ENCODE assay signal across 25 mouse cellular contexts in genomic region chr19:56374011-56374410, GRCm38 (mm10). TPM values are rescaled to one million over a fixed set of nuclear protein-coding genes. Genes with fewer than 3 reads are reported as not detected.
DNase-seq lines count a peak whose midpoint lies in the region; ATAC-seq lines count a peak whose summit lies in the region.
"Had no signal": no experiment of that assay in that cellular context is flagged by ENCODE, and none has a peak within 500 bp of the region (broad histone marks: within the 10 kb centered on the region; RNA-seq: fewer than 3 reads in every experiment).

No protein-coding gene starts in this region.

- no peak overlapping the region for H3K27ac ChIP-seq in midbrain, embryonic 14.5 days (replicated peaks; ENCODE audit: low read depth, low read length)
- H3K27ac ChIP-seq: forebrain, embryonic 12.5 days; heart, embryonic 10.5 days; hindbrain, embryonic 15.5 days; limb, embryonic 15.5 days; liver, embryonic 14.5 days; lung, embryonic 15.5 days; midbrain, embryonic 15.5 days had no signal

- peak; percentile 56 for DNase-seq in heart, adult 11 months
- DNase-seq in heart, postnatal 25 days (ENCODE audit: low spot score), result no peak
- DNase-seq in 3134 (ENCODE audit: extremely low read depth, insufficient read length, low spot score) (peak; percentile 86), NIH3T3 (ENCODE audit: low read depth) (peak; percentile 23)
- DNase-seq in mesoderm, embryonic 11.5 days (ENCODE audit: low read depth, low spot score), result peak; percentile 27
- DNase-seq in thymus, postnatal 0 days (ENCODE audit: low spot score), result no peak
- no peak for DNase-seq in midbrain, embryonic 14.5 days
- no peak for DNase-seq in frontal cortex, postnatal 25 days (ENCODE audit: low spot score in 2 of 2)
- DNase-seq: adrenal gland, postnatal 36 days; cerebellum, adult 11 months; cerebellum, adult 9-11 months; kidney, adult 8-10 months; layer of hippocampus, postnatal 36 days; lung, postnatal 36 days; thymus, postnatal 14 days had no signal

- intact Hi-C loops in heart, postnatal 25 days (cut with DNase I), result no loop called here

- no peak for ATAC-seq in midbrain, embryonic 14.5 days (ENCODE audit: low FRiP score, low TSS enrichment)
- ATAC-seq: midbrain, embryonic 15.5 days had no signal

- H3K9ac ChIP-seq in midbrain, embryonic 14.5 days (replicated peaks; ENCODE audit: low read length), result no peak overlapping the region
- H3K9ac ChIP-seq: forebrain, embryonic 12.5 days; hindbrain, embryonic 15.5 days; limb, embryonic 15.5 days; liver, embryonic 14.5 days; lung, embryonic 15.5 days; midbrain, embryonic 15.5 days had no signal

- H3K4me1 ChIP-seq in midbrain, embryonic 14.5 days (ENCODE audit: control insufficient read depth, insufficient read depth, low read length), result no peaks in the 10 kb centered on the region
- H3K4me1 ChIP-seq: forebrain, embryonic 12.5 days; hindbrain, embryonic 15.5 days; lung, embryonic 15.5 days had no signal

- H3K9me3 ChIP-seq in midbrain, embryonic 14.5 days (ENCODE audit: control insufficient read depth, low read length), result no peaks in the 10 kb centered on the region
- H3K9me3 ChIP-seq: forebrain, embryonic 12.5 days; heart, embryonic 10.5 days; hindbrain, embryonic 15.5 days; limb, embryonic 15.5 days; lung, embryonic 15.5 days; megakaryocyte, embryonic 14.5 days; midbrain, embryonic 15.5 days had no signal

- no peaks in the 10 kb centered on the region for H3K36me3 ChIP-seq in midbrain, embryonic 14.5 days (ENCODE audit: control insufficient read depth, insufficient read depth, low read length)
- H3K36me3 ChIP-seq: forebrain, embryonic 12.5 days; hindbrain, embryonic 15.5 days; limb, embryonic 15.5 days; lung, embryonic 15.5 days; midbrain, embryonic 15.5 days had no signal

- no peak overlapping the region for H3K4me2 ChIP-seq in midbrain, embryonic 14.5 days (ENCODE audit: low read length)
- H3K4me2 ChIP-seq: forebrain, embryonic 12.5 days; hindbrain, embryonic 15.5 days; limb, embryonic 15.5 days; lung, embryonic 15.5 days; midbrain, embryonic 15.5 days had no signal

- no peak overlapping the region for H3K4me3 ChIP-seq in midbrain, embryonic 14.5 days (replicated peaks; ENCODE audit: low read depth, low read length)
- H3K4me3 ChIP-seq: erythroblast, embryonic 14.5 days; forebrain, embryonic 12.5 days; heart, embryonic 10.5 days; hindbrain, embryonic 15.5 days; limb, embryonic 15.5 days; lung, embryonic 15.5 days; megakaryocyte, embryonic 14.5 days; midbrain, embryonic 15.5 days had no signal

- H3K27me3 ChIP-seq in midbrain, embryonic 14.5 days (ENCODE audit: control insufficient read depth, insufficient read depth, low read length), result no peaks in the 10 kb centered on the region
- H3K27me3 ChIP-seq: CH12.LX; forebrain, embryonic 12.5 days; hindbrain, embryonic 15.5 days; limb, embryonic 15.5 days; lung, embryonic 15.5 days; midbrain, embryonic 15.5 days had no signal

- WGBS in midbrain, embryonic 14.5 days, result 70% methylated on average over 10 of the region's 10 CpGs

RNA-seq across cellular contexts. Expression of gene Nrap, which starts 15.8 kb away (rescaled TPM):
- total RNA-seq in heart, postnatal 25 days (2021), result 100 to 1,000 TPM; 314 to 343 TPM
- 0.15 and 0.22 TPM in 2 replicates for polyA plus RNA-seq in thymus, postnatal 0 days (2015; fragmentation: Nextera tagmentation; extraction: Ambion mirVana)
- 0.23 and 0.37 TPM in 2 replicates for polyA plus RNA-seq in midbrain, embryonic 14.5 days (2014; fragmentation: Nextera tagmentation; extraction: Ambion mirVana)

RNA-seq across cellular contexts. Expression of gene Casp7, which starts 22.9 kb away (rescaled TPM):
- total RNA-seq in heart, postnatal 25 days (2021), result 10 to 100 TPM; 12.6 to 15.6 TPM
- 35.1 and 36.5 TPM in 2 replicates for polyA plus RNA-seq in thymus, postnatal 0 days (2015; fragmentation: Nextera tagmentation; extraction: Ambion mirVana)
- polyA plus RNA-seq in midbrain, embryonic 14.5 days (2014; fragmentation: Nextera tagmentation; extraction: Ambion mirVana), result 17.2 and 19.3 TPM in 2 replicates

Comparison
In these comparisons a context has a peak if more than half of its experiments do, and no peak if none do; other contexts are left out.
1. DNase-seq: peak in heart, adult 11 months (single experiment), 3134 (single experiment), NIH3T3 (single experiment) and mesoderm, embryonic 11.5 days (single experiment); none in heart, postnatal 25 days (single experiment), thymus, postnatal 0 days (single experiment), midbrain, embryonic 14.5 days (single experiment) and frontal cortex, postnatal 25 days (0 of 2).